Mouse (Mus musculus): ENCODE measurements around the gene 1700034J05Rik.

1700034J05Rik gene

DNA sequence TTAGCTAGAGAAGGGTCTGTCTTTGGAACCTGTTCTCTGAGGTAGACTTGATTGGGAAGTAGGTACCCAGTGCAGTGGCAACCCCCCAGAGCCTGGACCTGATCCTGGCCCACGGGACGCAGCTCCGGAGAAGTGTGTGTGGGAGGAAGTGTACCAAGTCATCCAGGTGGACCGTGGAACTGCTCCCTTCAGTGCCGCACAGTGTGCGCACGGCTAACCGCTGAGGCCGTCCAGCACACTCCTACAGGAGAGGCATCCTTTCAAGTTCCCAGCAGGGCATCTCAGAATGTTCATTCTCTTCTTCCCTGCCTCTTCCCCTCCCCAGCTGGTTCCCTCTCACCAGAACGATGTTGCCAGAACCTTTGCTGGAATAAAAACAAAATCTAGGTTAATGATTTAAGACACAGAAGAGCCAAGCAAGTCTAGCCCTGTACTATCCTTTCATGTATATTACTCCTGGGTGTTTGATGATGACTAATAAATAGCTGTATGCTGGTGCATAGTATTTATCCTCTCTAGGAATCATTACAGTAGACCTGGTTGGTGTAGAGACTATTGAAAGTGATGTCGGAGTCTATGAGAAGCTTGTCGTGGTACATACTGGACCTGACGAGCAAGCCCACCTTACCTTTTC lies 11.0 kb upstream of the 1700034J05Rik start:
- no peak for DNase-seq (ENCODE audit: extremely low spot score, low spot score)

DNA sequence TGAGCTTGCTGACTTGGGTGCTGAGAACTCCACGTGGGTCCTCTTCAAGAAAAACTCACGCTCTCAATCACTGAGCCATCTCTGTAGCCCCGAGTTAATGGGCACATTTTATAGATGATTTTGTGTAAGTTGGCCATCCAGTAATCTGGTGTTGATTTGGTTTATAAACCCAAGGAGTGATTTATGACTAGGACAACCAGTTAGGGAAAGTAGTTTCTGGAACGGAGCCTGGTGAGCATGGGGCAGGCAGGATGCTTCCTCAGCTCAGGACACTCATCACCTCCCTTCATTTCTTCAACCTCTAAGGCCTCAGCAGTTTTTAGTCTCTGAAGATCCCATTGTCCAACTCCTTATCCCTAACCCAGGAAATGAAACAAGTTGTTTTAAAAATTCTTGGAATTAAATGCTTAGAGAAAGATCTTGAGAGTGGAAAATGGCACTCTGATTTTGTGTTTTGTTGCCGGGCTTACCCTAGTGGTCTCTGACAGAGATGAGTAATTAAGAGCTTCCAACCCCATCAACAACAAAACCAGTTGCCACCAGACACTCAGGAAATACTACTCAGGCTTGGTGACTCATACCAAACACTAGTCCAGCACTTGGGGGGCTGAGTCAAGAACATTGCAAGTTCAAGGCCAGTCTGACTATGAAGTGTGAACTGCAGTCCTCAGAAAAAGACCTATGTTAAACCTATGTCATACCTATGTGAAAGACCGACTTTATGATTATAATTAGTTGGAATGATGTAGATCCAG lies 9.4 kb upstream of the 1700034J05Rik start:
- DNase-seq (ENCODE audit: extremely low spot score, low spot score), result no peak

DNA sequence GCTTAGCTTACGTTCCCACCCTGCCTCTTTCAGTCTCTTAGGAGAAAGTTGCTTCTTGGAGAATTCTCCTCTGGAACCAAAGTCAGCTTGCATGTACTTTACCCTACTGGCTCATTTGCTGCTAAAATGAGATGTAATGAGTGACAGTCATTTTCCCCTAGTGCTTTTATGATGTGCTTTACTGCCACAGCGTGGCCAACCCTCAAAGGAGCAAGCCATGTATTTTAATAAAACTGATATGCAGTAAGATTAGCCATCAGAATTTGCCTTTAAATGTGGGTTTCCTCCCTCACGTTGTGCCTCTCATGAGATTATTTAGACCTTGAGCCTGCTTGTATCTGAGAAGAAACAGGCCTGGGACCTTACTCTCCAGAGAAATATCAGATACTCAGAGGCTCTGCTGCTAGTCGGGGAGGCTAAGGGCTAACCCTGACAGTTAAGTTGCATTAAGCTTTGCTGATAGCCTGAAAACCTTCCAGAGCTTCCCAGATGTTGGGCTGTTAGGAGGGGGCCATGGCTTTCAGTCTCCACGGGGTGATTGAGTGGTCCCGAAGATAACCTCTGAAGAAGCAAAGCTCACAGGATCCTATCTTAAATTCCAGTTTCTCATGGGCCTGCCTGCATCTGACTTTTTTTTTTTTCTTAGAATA lies 7.7 kb upstream of the 1700034J05Rik start:
- DNase-seq (ENCODE audit: extremely low spot score, low spot score), result no peak

DNA sequence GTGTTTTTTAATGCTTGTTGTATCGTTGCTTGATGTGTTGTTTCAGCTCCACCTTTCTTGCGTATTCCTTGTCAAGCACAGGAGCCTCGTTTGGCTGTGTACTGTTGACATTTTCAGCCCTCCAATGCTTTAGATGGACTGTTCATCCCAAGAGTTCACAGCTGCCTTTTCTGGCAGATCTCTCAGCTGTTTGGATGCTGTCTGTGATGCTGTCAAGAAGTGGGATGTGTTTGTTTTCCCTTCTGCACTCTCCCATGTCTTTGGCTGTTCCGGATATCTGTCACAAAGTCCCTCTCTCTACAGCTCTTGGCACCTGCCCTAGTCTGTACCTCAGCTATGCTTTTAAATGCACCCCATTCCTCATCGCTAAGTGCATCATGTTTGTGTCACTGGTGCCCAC lies 6.7 kb upstream of the 1700034J05Rik start:
- no peak for DNase-seq (ENCODE audit: extremely low spot score, low spot score)

DNA sequence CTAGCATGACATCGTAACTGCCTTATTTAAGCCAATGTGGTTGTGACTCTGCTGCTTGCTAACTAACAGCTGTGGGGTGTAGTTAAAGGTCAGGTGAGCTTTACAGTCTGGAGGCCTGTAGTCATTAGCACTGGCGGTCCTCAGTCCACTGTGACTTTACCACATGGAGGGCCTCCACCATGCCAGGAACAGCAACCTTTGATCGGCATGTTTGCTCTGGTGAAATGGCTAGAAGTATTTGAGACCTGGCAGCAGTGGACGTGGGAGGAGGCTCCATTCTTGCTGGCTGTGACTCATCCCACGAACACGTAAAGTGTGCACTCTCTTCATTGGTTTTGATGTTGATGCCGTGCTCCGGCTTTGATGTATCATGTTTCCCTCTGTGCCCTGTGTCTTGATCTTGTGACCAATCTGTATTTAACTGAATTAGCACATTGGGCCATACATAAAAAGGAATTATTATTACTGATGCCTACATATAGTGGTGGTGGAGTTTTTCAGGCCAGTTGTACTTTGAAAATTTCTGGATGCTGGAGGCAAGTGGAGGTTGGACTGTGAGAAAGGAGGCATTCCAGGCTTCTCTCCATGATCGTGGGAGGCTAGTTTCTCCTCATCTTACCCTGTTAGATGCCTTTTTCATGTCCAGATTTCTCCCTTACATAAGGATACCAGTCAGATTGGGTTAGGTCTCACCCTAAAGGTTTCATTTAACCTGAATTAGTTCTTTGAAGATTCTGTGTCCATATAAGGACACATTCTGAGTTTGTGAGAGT lies 5.9 kb upstream of the 1700034J05Rik start:
- DNase-seq (ENCODE audit: extremely low spot score, low spot score), result no peak

DNA sequence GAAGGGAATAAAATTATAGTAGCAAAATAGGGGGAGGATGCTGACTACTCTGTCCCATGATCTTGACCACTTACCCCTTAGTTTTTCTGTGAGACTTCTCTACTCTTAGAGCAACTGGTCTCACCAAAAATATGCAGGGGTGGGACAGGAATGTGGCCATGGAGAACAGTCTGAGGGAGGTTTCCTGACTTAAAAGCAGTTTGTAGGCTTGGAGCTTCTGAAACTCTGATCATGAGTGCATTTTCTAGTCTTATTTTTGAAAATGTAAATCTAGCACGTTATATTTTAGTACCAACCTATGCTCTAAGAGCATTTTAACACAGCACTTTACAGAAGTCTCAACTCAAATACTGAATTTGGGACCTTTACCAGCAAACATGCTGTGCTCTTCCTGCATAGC lies 4.5 kb upstream of the 1700034J05Rik start:
- DNase-seq (ENCODE audit: extremely low spot score, low spot score), result no peak

DNA sequence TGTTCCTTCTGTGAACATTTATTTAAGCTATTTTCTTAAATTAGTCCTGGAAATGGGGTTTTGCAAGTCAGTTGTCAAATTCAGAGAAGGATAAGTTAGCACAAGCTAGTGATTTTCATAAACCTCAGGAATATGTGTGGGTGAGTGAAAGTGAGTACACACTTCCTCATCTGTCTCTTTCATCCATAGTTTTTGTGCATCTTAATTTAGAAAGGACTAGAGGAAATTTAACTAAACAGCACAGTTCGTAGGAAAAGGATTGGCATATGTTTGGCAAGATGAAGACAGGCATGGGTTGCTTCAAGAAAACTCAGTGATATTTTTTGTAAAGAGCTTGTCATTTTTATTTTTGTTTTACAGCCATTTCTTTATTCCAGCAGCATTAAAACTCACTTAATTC lies 2.7 kb upstream of the 1700034J05Rik start:
- no peak for DNase-seq (ENCODE audit: extremely low spot score, low spot score)

DNA sequence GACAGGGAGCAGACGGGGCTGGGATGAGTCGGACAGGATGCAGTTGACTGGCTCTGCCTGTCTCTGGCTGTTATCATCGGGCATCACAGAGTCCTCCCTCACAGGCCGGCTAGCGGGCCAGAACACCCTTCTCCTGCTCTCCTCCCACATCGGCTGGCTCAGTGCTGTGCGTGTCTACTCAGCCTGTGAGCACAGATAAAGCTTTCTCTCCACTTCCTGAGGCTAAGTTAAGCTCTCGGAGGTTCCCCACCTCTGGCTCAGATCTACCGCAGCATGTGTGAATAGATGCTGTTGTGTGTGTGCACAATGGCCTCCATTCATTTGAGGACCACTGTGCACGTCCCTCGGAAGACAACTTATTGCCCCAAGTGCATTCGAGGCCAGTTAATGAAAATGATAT lies 1.7 kb upstream of the 1700034J05Rik start:
- DNase-seq (ENCODE audit: extremely low spot score, low spot score), result no peak

DNA sequence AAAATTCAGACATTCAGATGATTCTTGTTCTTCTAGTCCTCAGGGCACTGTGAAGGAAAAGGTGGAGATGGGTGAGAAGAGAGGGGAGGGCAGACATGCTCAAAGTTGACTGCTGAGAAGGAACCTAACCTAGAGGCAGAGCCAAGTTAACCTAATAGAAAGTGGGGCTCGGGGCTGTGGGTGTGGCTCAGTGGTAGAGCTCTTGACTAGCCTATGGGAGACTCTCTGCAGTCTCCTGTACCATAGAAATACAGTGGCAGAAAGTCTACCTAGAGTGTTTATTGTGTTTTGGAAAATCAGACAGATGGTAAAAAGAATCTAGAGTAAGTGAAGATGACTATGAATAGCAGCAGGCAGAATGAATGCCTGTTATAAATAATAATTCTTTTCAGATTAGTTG lies 1.3 kb upstream of the 1700034J05Rik start:
- DNase-seq (ENCODE audit: extremely low spot score, low spot score), result no peak

DNA sequence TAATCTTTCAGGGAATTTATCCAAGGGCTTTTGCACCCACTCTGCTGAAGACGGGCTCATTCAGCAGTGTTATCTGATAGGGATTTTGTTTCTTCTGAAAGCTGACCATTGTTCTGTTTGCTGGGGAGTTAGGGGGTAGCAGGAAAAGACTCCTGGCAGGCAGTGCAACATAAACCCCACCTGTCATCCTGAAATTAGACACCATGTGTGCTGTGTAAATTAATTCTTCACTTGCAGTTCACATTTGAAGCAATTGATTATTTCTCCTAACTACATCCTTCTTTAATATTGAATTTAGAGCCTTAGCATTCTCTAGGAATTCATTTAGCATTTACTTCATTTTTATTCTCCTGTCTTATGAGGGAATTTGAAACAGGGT lies 3.8 kb downstream of the 1700034J05Rik start:
- no peak for DNase-seq (ENCODE audit: extremely low spot score, low spot score)

DNA sequence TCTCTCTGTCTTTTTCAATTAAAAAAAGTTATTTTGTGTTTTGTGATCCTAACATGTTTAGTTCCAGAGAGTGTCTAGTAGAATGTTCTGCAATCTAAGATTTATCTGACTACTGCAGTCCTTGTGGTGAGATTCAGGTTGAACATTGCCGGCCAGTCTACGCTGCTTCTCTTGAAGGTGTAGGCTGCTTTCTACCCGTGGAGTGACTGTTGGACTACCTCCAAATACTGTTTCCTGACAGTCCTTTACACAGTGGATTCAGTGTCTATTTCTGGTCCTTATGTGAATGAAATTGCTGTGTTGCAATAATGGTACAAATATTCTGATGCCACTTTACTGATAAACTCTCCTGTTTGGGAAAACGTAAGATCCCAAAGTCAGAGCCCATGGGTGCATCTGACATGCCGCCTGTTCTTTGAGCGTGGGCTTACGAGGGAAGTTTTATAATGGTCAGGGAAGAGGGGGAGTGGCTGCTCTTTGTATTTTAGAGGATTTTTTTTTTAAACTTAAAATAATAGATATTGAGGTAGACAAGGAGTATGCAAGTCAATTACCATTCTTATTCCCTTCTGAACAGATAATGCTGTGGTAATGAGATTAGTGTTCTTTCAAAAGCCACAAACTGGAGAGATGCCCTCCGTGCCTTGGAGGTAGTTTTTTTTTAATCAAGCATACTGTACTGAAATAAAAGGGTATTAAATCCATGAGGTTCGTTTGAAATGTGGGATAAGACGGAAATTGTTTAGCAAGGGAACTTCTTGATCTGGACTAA lies 4.4 kb downstream of the 1700034J05Rik start:
- DNase-seq (ENCODE audit: extremely low spot score, low spot score), result no peak

DNA sequence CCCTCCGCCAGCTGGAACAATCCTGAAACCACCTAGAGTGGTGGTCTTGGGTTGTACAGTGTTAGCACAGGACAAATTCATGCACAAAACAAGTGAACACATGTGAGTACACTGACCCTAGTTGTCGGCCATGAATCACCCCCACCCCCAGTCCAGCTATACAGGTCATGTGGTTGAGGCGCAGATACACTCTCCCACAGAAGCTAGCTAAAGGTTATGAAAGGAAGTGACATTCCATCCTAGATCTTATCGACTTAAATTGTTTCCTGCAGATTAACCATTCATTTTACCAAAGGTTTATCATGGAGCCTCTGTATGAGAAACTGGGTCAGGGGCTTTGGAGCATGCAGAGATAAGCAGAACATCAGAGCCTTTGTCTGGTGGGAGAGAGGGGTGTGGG lies 7.0 kb downstream of the 1700034J05Rik start:
- DNase-seq (ENCODE audit: extremely low spot score, low spot score), result no peak

DNA sequence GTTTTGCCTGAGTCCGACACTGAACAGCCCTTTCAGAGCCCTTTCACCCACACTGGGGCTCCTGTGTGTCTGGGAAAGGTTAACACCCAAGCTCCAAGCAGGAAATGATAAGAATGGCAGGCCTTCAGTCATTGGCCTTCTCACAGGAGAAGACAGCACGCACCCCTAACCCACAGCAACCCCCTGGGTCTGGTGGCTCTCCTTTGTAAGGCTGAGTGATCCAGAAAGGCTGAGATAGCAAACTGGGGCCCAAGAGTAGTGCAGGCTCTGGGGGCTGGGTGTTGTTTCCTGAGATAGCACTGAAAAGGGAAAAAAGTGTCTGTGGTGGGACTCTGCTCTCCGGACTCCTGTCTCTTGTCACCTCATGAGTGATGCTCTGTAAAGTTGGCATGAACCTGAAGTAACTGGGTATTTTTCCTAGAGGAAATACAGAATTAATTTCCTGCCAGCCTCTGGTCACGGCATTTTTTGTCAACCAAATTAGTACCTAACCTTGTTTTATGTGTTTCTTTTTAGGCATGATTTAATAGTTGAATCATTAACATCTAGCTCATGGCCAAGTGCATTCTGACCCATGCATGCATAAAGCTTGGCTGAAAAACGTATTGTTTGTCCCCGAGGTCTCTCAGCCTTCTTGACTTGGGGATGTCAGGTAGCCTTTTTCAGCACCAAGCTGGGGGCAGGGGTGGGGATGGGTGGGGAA lies 7.7 kb downstream of the 1700034J05Rik start:
- no peak for DNase-seq (ENCODE audit: extremely low spot score, low spot score)

DNA sequence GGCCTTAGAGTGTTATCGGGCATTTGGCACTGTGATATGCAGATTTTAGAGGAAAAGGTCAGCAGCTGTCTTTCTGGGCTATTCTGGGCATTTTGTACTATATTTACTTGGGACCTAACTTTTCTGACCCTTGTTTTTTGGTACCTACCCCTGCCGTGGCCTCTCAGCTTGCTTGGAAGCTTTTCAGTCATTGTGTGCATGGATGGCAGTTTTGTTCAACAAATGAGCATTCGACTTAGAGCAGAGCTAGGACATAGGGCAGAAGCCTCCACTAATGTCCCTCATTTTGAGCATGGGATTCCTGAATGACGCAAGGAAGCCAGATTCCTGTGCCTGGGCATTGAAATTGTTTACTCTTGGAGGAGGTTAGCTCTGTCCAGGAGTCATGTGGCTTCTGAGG lies 9.4 kb downstream of the 1700034J05Rik start:
- DNase-seq (ENCODE audit: extremely low spot score, low spot score), result no peak

DNA sequence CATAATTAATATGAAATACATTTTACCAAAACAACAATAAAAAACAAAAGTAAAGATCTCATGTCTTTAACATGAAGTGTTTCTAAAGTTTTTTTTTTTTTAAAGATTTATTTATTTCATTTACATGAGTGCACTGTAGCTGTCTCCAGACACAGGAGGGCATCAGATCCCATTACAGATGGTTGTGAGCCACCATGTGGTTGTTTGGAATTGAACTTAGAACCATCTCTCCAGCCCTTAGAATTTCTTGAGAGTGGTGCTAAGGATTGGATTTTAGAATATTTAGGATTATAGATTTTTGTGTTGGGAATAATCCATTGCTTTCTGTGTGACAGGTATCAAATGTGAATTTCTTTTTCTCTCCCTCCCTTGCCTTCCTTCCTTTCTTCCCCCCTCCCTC lies 10.2 kb downstream of the 1700034J05Rik start:
- DNase-seq (ENCODE audit: extremely low spot score, low spot score), result no peak

DNA sequence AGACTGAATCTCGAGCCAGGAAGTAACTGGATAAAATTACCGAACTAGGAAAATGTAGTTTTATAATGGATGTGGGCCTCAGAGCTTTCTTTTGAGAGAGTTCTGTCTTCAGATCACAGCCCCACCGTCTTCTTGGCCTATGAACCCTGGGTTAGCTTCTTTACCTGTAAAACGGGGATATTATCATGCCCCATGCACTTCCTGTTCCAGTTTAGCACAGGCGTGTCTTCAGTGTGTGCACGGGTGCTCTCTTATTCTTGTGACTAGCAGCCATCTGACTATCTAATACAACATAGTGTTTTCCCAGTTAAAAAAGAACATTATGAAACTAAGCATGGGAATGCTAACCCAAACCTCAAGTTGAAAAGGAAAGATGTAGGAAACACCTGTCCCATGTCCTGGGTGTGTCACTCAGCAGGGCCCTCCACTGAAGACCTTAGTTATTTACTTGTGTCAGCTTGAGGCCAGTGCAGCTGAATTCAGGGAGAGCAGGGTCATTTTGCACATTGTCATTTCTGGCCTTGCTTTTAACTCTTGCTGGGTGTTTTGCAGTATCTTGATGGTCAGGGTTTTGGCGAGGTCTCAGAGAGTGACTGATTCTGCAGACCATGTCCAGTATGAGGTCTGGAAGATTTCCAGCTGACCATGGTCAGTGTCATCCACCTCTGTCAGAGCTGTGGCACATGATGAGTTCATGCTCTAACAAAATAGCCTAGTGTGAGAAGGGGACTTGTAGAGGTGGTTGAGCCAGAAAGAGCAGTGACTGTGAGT lies 12.5 kb downstream of the 1700034J05Rik start:
- no peak for DNase-seq (ENCODE audit: extremely low spot score, low spot score)

DNA sequence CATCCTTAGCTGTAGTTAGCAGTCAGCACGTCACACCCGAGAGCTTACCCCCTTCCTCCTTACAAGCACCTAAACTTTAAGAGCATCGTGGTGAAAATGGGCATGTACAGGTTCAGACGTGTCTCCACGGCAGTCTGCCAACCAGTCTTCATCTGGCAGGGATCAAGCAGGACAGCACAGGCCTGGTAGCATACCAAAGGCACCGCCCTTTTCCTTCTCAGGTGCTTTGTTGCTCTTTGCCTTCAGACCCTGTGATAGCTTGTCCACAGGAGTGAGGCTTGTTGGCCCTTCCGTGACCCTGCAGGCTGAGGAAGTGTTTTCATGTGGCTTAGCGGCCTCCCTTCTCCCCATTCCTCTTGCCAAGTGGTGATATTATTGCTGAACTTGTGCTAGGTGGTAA lies 15.2 kb downstream of the 1700034J05Rik start:
- no peak for DNase-seq (ENCODE audit: extremely low spot score, low spot score)

DNA sequence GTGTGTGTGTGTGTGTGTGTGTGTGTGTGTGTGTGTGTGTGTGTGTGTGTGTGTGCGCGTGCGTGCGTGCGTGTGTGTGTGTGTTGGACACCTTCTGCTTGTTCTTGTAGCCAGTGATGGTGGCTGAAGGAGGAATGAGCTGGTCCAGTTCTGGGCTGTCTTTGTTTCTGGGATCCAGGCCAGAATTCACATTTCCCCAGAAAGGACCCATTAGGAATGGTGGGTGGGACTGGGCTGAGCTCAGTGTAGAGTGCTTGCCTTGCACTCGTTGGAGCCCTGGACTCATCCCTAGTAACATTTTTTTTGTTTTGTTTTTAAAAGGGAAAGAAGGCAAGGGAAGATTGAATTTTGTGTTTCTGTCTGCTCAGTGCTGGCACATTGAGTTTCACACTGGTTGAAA lies 18.3 kb downstream of the 1700034J05Rik start:
- DNase-seq (ENCODE audit: extremely low spot score, low spot score), result no peak

DNA sequence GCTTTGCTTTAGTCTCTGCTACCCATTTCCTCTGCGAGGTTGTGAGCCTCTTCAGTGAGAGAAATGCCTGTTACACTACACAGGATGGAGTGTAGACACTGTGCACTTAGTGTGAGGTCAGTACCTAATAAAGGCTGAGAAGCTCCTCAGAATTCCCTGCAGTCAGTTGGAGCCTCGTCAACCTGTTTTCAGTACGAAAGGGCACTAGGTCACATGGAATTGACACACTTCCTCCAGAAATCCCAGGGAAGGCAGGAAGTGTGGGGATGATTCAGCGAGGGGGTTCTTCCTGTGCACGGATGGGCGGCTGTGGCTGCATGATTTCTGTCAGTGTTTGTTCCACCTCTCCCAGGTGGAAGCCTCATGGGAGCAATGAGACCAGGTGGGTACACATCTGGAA lies 21.1 kb downstream of the 1700034J05Rik start:
- no peak for DNase-seq (ENCODE audit: extremely low spot score, low spot score)

DNA sequence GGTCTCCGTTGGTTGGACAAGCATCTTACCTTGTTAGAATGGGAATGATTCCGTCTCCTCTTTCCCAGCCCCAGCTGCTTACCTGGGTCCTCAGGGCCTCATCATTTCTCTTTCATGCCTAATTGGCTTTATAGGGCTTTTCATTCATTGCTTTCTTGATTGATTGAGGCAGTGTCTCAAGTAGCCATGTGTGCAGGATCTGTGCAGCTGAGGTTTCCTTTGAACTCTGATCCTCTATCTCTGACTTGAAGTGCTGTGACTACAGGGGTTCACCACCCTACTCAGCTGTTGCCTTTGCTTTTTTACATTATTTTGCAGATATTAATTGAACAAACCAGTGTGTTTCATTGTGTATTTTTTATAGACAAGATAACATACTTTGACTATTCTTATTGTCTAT lies 25.2 kb downstream of the 1700034J05Rik start:
- no peak for DNase-seq (ENCODE audit: extremely low spot score, low spot score)
